Mouse (Mus musculus): ENCODE data around the gene Chrna1.

DNA sequence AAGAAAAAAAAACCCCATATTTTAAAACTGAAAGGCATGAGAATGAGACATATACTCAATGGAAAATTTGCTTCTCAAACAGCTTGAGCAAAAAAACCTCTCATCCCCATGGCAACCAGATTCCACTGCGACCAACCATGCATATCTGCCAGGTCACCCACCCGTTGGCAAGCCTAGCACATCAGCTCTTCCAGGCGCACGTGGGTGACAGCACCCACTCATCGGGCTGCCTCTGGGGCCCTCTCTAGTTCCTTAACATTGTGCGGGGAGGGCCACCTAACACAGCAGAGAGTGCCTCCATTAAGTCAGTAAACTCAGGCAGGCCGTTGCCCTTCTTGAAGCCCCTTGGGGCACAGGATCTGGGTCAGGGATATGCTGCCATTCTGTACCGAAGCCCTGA is 24.9 kb upstream of the Chrna1 start:
- TF ChIP-seq CTCF (IDR thresholded peaks at IDR 0.05; ENCODE audit: low read depth, low read length) (no peak), POLR2A (IDR thresholded peaks at IDR 0.05; ENCODE audit: extremely low read depth, insufficient read depth, low read length) (no peak)

All from liver, adult 2 months (tissue).